ENCODE assay signal across 7 mouse cellular contexts in genomic region chr3:139074484-139075211, GRCm38 (mm10). TPM values are rescaled to one million over a fixed set of nuclear protein-coding genes. Genes with fewer than 3 reads are reported as not detected.
DNase-seq lines count a peak whose midpoint lies in the region; ATAC-seq and TF ChIP-seq lines count a peak whose summit lies in the region.

Gene Rap1gds1 (minus strand): TSS chr3:139075201.

- H3K4me3 ChIP-seq in embryonic facial prominence, embryonic 10.5 days, result peak within 1 kb of the TSS; percentile 90
- H3K4me3 ChIP-seq in limb, embryonic 11.5 days (ENCODE audit: low read depth, low read length), result peak within 1 kb of the TSS; percentile 83
- peak within 1 kb of the TSS; percentile 92 for H3K4me3 ChIP-seq in midbrain, embryonic 13.5 days (replicated peaks)
- H3K4me3 ChIP-seq in small intestine, adult 2 months (ENCODE audit: low read depth, low read length), result peak within 1 kb of the TSS; percentile 97

- H3K36me3 ChIP-seq in embryonic facial prominence, embryonic 10.5 days (replicated peaks), result no peaks in the 10 kb centered on the region
- H3K36me3 ChIP-seq in limb, embryonic 11.5 days (ENCODE audit: control insufficient read depth, insufficient read depth, low read length), result no peaks in the 10 kb centered on the region
- no peaks in the 10 kb centered on the region for H3K36me3 ChIP-seq in midbrain, embryonic 13.5 days
- H3K36me3 ChIP-seq in small intestine, adult 2 months (ENCODE audit: control insufficient read depth, insufficient read depth, low read length), result no peaks in the 10 kb centered on the region

- peaks cover 19% of the 10 kb centered on the region for H3K4me1 ChIP-seq in embryonic facial prominence, embryonic 10.5 days
- H3K4me1 ChIP-seq in limb, embryonic 11.5 days (ENCODE audit: control insufficient read depth, insufficient read depth, low read length), result no peaks in the 10 kb centered on the region
- H3K4me1 ChIP-seq in midbrain, embryonic 13.5 days (replicated peaks), result peaks cover 8% of the 10 kb centered on the region
- peaks cover 2% of the 10 kb centered on the region; the same call in 1 of the 2 replicates for H3K4me1 ChIP-seq in small intestine, adult 2 months (ENCODE audit: control insufficient read depth, insufficient read depth, insufficient read length, low read length)

- H3K27ac ChIP-seq in embryonic facial prominence, embryonic 10.5 days (replicated peaks), result peak within 1 kb of the TSS; percentile 98
- peak within 1 kb of the TSS; percentile 95 for H3K27ac ChIP-seq in limb, embryonic 11.5 days (replicated peaks; ENCODE audit: low read depth, low read length)
- peak within 1 kb of the TSS; percentile 97 for H3K27ac ChIP-seq in midbrain, embryonic 13.5 days
- H3K27ac ChIP-seq in small intestine, adult 2 months (ENCODE audit: insufficient read depth, low read depth, low read length), result peak within 1 kb of the TSS; percentile 91

- peak within 1 kb of the TSS; percentile 89 for H3K9ac ChIP-seq in limb, embryonic 11.5 days (ENCODE audit: low read length)
- peak within 1 kb of the TSS; percentile 85 for H3K9ac ChIP-seq in midbrain, embryonic 13.5 days (replicated peaks)

- 2% methylated on average over 97 of the region's 97 CpGs for WGBS in embryonic facial prominence, embryonic 10.5 days
- WGBS in limb, embryonic 11.5 days, result under 1% methylated on average over 67 of the region's 97 CpGs
- under 1% methylated on average over 67 of the region's 97 CpGs for WGBS in midbrain, embryonic 13.5 days
- under 1% methylated on average over 95 of the region's 97 CpGs for WGBS in small intestine, adult 2 months

- no peaks in the 10 kb centered on the region for H3K27me3 ChIP-seq in embryonic facial prominence, embryonic 10.5 days (replicated peaks; ENCODE audit: low read depth, poor library complexity, severe bottlenecking)
- H3K27me3 ChIP-seq in limb, embryonic 11.5 days (ENCODE audit: control insufficient read depth, insufficient read depth, low read length), result no peaks in the 10 kb centered on the region
- H3K27me3 ChIP-seq in midbrain, embryonic 13.5 days, result no peaks in the 10 kb centered on the region
- H3K27me3 ChIP-seq in small intestine, adult 2 months (ENCODE audit: control insufficient read depth, insufficient read depth, low read length), result no peaks in the 10 kb centered on the region

- no peak for TF ChIP-seq CTCF in small intestine, adult 2 months (IDR thresholded peaks at IDR 0.05; ENCODE audit: extremely low read depth, insufficient read length, insufficient replicate concordance, low read depth, low read length)

- peak; percentile 80 for DNase-seq in adrenal gland, postnatal 14 days
- DNase-seq in embryonic facial prominence, embryonic 10.5 days (ENCODE audit: low spot score), result peak; percentile 80
- DNase-seq in kidney, adult 11 months, result peak; percentile 62
- peak; percentile 79 for DNase-seq in limb, embryonic 11.5 days (ENCODE audit: low spot score)

- peak; percentile 37 for ATAC-seq in granulocyte monocyte progenitor cell, adult 5-6 weeks (replicated peaks; ENCODE audit: poor library complexity, severe bottlenecking)
- peak; percentile 55 for ATAC-seq in limb, embryonic 11.5 days (ENCODE audit: insufficient number of reproducible peaks, low FRiP score, low TSS enrichment, low read depth)
- ATAC-seq in midbrain, embryonic 13.5 days, result peak; percentile 71

- H3K9me3 ChIP-seq in embryonic facial prominence, embryonic 10.5 days, result no peaks in the 10 kb centered on the region
- no peaks in the 10 kb centered on the region for H3K9me3 ChIP-seq in limb, embryonic 11.5 days (ENCODE audit: control insufficient read depth, low read length)
- peaks cover 4% of the 10 kb centered on the region; the same call in 1 of the 2 replicates for H3K9me3 ChIP-seq in midbrain, embryonic 13.5 days

- no peak; the same call in 1 of the 2 replicates for TF ChIP-seq POLR2A in small intestine, adult 2 months (IDR thresholded peaks at IDR 0.05; ENCODE audit: low read depth, low read length)

- peak within 1 kb of the TSS; percentile 92 for H3K4me2 ChIP-seq in limb, embryonic 11.5 days (ENCODE audit: low read depth, severe bottlenecking)
- peak within 1 kb of the TSS; percentile 63 for H3K4me2 ChIP-seq in midbrain, embryonic 13.5 days (replicated peaks)

RNA-seq across cellular contexts. Expression of gene Rap1gds1, which starts in this region (rescaled TPM):
- 54.0 and 63.7 TPM in 2 replicates for total RNA-seq in adrenal gland, postnatal 14 days (2021)
- 61.0 and 67.3 TPM in 2 replicates for polyA plus RNA-seq in embryonic facial prominence, embryonic 10.5 days (2016; fragmentation: Nextera tagmentation; extraction: Ambion mirVana)
- total RNA-seq in granulocyte monocyte progenitor cell, adult 5-6 weeks (2014; fragmentation: Nextera tagmentation), result 34.9 and 60.0 TPM in 2 replicates
- total RNA-seq in granulocyte monocyte progenitor cell, adult 5-6 weeks (2017), result 25.2 and 26.2 TPM in 2 replicates
- 53.5 and 56.2 TPM in 2 replicates for polyA plus RNA-seq in limb, embryonic 11.5 days (2014; fragmentation: Nextera tagmentation; extraction: Ambion mirVana)
- 54.0 and 56.8 TPM in 2 replicates for polyA plus RNA-seq in midbrain, embryonic 13.5 days (2015; fragmentation: Nextera tagmentation; extraction: Ambion mirVana)
- 4.4 and 8.4 TPM in 2 replicates for polyA plus RNA-seq in small intestine, adult 2 months (2012; rRNA removed)

Comparison
In these comparisons a context has a peak if more than half of its experiments do, and no peak if none do; other contexts are left out.
1. Peak in every context shown above with its lines: DNase-seq, ATAC-seq, H3K4me3 ChIP-seq and H3K27ac ChIP-seq.